Mouse (Mus musculus) regulatory T cell (primary cell): ENCODE data around the gene Ddit4.

Experiments
- in situ Hi-C: fragments of 300-600 bp; cut with MboI, MseI; formaldehyde crosslinking; loops from one replicate; pipeline ENCODE4 v1.15.1; 2025; ENCODE audit warnings: high pct_unique_total_duplicates

The Ddit4 gene

DNA sequence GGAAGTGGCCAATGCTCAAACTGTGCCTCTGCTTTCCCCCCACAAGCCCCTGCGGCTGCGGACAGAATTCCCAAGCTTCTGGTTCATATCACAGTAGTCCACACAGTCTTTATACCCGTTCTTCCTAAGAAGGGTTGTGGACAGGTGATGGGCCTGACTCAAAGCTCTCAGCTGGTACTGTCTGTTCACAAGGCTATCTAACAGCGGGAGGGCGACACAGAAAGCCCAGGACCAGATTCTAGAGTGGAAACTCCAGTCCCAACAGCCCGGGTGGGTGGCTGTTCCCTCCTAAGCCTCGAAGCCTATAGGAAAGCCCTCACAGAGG lies 31.2 kb downstream of the Ddit4 start:
- in situ Hi-C loops: loop anchor here (25.0 kb wide), 1 partner anchor 817 kb away; no protein-coding TSS in a partner anchor

DNA sequence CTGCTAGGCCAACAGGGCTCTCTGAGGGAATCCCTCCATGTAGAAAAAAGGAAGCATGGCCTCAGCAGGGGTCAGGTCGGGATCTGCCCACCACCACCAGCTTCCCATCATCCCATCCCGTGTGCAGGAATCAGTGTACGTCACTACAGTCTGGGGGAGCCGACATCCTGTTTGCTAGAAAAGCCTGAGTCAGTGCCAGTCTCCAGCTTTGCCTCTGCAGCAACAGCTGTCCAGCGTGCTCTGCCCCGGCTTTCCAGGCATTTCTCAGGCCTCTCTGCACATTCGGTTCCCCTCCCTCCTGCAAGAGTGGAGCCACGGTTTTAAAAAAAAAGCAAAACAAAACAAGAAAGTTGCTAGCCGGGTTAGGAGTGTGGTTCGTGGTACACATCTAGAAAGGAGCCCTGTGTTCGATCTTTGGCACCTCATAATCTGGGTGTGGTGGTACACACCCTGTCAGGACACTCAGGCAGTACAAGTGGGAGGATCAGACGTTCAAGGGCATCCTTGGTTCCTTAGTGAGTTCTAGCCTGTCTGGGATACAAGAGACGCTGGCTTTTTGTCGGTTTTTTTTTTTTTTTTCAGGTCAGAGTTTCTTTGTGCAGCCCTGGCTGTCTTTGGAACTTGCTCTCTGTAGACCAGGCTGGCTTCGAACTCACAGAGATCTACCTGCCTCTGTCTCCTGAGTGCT lies 32.0 kb downstream of the Ddit4 start:
- in situ Hi-C loops: loop anchor here (25.0 kb wide), 1 partner anchor 818 kb away; no protein-coding TSS in a partner anchor

DNA sequence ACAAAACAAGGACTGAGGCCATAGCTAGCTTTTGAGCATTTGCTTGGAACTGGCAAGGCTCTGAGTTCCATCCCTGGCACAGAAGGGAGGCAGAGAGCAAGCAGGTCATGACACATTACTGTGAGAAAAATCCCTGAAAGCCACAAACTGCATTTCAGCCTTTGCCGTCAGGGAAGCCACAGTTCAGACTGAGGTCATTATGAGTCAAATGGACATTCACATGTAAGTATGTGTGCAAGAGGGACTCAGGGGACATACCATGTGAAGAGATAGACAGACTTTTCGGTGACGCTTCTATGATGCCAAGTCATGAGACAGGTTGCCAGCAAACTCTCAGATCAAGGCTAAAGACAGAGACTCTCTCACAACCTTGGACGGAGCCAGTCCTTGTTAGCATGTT lies 33.5 kb downstream of the Ddit4 start:
- in situ Hi-C loops: loop anchor here (25.0 kb wide), 1 partner anchor 819 kb away; no protein-coding TSS in a partner anchor

DNA sequence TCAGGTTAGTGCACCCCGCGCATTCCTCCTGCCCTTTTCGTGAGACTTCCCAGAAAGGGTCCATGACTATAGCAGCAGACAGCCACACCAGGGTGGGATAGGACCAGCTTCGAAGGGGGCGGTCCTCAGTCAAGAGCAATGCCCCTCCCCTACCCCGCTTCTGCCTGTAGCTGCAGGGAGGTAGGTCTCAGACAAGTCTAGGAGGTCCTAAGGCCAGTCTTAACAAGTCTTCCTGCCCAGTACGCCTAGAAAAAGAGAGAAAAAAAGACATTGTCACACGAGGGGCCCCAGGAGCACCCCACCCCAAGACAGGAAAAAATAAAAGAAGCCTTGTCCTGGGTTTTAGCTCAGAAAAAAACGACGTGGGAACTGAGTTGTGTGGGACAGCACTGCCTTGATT lies 35.0 kb downstream of the Ddit4 start:
- in situ Hi-C loops: loop anchor here (25.0 kb wide), 1 partner anchor 821 kb away; no protein-coding TSS in a partner anchor

- in situ Hi-C loops: loop anchor here (25.0 kb wide), 1 partner anchor 821 kb away; no protein-coding TSS in a partner anchor
Measured at GRCm38 (mm10) chr10:59916159-59916558, 35.5 kb downstream of the Ddit4 start.

DNA sequence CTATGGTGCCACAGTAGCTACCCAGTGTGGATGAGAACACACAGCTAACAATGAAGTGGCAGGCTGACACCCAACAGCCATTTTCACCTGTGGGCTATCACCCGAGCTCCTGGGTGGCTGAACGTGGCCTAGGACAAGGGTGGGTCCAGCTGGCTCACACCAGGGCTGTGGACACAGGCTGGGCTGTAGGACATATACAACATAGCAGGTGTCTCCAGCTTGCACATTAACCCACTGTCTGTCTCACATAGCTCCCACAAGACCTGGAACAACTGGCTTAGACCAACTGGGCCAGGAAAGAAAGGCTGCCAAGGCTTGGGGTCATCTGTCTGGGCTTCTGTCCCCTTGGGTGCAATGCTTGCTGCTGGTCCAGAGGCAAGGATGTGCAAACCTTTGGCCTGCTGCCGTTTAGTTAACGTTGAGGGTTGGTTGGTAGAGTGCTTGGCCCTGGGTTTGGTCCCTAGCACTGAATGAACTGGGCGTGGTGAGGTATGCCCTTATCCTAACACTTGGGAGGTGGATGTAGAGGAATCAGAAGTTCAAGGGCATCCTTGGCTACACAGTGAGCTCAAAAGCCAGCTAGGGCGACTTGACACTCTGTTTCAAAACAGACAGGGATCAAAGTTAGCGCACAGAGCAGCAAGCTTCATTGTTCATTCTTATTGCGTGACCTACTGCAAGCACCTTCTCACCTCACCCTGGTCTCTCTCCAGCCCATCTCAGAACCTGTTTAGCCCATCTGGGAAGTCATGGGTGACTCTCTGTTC lies 36.3 kb downstream of the Ddit4 start:
- in situ Hi-C loops: loop anchor here (25.0 kb wide), 1 partner anchor 822 kb away; no protein-coding TSS in a partner anchor

DNA sequence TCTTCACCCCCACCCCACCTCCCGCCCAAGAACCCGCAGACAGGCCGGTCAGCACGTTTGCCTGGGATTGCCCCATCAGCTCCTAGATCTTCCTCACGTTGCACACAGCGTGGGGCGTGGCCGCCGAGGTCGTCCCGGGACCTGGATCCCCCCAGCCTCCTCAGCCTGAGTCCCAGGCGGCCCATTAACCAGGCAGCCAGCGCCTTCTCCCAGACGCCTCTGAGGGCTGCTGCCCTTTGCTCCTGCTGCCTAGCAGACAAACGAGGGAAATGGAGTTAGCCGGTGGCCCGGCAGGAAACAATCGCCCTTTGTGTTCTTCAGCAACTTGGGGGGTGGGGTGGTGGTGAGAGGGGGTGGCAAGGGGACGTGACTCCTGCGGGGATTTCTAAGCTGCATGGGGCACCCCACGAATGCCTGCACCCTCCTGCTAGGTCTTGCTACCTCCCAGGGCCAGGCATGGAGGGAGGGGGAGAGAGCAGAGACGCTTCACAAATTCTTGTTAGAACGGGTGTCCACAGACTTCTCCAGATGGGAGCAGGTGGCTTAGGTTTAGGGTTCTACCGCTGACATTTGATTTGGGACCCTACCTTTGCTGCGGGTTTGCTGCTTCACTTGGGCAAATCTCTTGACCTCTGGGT lies 40.0 kb downstream of the Ddit4 start:
- in situ Hi-C loops: loop anchor here (25.0 kb wide), 1 partner anchor 826 kb away; no protein-coding TSS in a partner anchor

DNA sequence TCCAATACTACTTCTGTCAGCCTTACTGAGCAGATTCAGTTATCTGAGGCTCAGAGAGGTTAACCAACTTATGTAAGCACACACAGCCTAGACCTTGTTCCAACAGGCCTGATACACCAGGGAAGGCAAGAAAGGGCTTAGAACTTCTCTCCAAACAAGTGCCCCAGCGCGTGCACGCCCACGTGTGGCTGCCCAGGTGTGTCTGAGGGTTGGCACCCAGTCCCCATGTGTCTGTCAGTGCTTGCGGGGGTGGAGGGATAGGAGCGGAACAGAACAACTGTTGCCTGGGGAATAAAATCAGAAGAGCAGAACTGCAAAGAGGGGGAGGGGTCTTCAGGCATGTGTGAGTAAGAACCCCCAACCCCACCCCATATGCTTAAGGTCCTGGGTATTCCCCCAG lies 40.5 kb downstream of the Ddit4 start:
- in situ Hi-C loops: loop anchor here (25.0 kb wide), 1 partner anchor 826 kb away; no protein-coding TSS in a partner anchor

DNA sequence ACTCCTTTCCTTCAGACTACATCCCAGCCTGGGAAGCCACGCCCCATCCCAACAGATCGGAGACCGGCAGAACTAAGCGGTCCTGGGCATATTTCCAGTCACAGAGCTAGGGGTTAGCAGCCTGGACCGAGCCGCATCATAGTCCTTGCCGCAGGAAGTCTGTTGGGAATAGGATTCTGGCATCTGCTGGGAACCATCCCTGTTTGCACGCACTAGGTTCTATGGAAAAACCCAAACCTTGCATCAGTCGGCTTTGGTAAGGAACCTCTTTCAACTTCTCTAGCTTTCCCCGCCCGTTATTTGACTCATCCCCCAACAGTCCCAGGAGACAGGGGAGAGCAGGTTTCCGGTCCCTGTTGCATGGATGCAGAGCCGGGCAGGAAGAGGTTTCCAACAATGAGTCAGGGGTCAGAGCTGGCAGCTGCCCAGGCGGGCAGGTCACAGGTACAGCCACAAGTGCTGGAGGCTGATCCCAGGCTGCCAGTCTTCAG lies 42.2 kb downstream of the Ddit4 start:
- in situ Hi-C loops: loop anchor here (10.0 to 25.0 kb wide), 2 partner anchors 465 to 828 kb away; no protein-coding TSS in a partner anchor

DNA sequence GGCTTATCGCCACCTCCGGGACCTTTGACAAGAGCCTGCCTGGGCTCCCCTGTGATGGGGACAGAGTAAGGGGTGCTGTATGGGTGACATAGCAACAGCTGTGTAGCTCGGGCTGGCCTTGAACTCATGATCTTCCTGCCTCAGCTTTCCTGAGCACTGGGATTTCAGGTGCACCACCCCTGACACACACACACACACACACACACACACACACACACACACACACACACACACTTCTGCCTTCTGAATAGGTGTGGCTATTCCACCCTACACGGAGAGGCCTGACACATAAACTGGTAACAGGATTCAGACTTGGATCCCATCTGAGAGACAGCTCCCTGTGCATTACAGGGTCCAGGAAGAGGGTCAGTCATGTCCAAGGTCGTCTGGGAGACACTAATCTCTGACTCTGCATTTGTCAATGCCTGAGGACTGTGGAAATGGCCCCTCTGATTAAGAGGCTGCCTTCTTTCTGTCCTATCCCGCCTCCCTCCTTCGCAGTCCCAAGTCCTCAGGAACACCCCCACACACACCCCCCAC lies 42.8 kb downstream of the Ddit4 start:
- in situ Hi-C loops: loop anchor here (10.0 to 25.0 kb wide), 2 partner anchors 466 to 828 kb away; no protein-coding TSS in a partner anchor

DNA sequence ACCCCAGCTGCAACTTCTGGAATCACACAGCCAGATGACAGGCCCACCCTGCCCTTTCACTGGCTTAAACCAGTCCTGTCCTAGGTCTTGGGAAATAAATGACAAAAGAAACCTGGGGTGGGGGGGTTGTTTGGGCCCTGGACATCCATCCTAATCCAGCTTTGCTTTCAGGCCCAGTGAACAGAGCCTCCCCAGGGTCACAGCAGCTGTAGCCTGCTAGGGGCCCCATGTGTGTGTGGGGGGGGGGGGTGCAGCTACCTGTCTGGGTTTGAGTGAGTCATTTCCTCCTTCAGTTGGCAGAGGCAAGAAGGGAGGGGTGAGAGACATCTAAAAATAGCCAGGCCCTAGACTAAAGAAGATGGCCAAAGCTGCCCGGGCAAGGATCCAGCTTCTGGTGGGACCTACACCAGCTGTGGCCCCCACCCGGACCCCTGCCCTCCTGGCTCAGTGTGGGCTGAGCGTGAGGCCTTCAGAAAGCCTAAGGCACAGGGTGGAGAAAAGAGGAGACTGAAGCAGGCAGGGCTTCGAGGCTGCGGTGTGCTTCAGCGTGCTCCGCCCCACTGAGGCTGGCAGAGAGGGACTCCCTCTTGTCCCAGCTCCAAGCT lies 43.8 kb downstream of the Ddit4 start:
- in situ Hi-C loops: loop anchor here (10.0 to 25.0 kb wide), 2 partner anchors 467 to 830 kb away; no protein-coding TSS in a partner anchor

- in situ Hi-C loops: loop anchor here (10.0 to 25.0 kb wide), 2 partner anchors 468 to 830 kb away; no protein-coding TSS in a partner anchor
Measured at GRCm38 (mm10) chr10:59907080-59907609, 44.5 kb downstream of the Ddit4 start.

- in situ Hi-C loops: loop anchor here (5.0 to 25.0 kb wide), 3 partner anchors 49 to 834 kb away; partner anchors contain the start of gene Ddit4
Measured at GRCm38 (mm10) chr10:59903170-59903569, 48.5 kb downstream of the Ddit4 start.

DNA sequence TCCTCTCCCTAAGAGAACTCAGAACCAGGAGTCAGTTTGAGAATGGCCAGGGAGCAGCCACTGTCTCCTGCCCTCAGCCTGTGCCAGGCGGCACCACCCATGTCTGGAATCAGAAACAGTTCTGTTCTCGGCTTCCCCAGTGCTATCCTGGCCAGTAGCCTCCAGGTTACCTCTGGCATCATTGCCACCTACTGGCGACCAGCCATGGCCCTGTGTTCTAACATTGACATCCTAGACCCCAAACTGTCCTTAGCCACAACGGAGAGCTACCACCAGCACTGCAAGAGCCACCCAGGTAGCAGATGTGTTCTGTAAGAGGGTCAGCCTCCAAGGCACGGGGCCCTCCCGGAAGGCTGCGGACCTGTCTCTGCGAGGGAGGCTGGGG lies 49.0 kb downstream of the Ddit4 start:
- in situ Hi-C loops: loop anchor here (5.0 to 25.0 kb wide), 3 partner anchors 50 to 835 kb away; partner anchors contain the start of gene Ddit4

DNA sequence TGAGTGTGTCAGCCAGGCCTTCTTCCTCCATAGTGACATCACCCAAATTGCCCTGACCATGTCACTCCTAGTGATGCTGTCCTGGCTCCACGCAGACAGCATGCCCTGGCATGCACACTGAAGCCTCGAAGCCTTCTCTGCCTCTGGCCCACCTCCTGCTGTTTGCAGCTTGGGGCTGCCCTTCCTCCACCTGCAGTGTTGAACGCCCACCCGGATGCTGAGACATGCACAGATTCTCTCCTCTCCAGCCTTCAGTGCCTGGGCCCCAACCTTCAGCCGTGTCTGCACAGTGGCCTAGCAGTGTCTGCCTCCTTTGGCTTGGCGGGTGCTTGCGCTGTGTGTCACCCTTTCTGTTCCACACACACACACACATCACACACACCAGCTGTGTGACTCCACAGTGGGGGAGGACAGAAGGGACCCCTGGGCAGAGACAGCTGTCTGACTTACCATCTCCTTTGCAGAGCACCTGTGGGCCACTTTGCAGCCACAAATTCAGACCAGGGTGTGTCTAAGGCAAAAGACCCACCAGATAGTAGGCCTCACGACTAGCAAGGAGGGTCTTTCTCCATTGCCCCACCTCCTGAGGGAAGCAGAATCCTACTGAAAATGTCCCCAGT lies 49.5 kb downstream of the Ddit4 start:
- in situ Hi-C loops: loop anchor here (5.0 to 25.0 kb wide), 3 partner anchors 50 to 835 kb away; partner anchors contain the start of gene Ddit4

GRCm38 (mm10) chr10:59901463-59901862 lies 50.2 kb downstream of the Ddit4 start:
- in situ Hi-C loops: loop anchor here (5.0 to 25.0 kb wide), 3 partner anchors 51 to 836 kb away; partner anchors contain the start of gene Ddit4

DNA sequence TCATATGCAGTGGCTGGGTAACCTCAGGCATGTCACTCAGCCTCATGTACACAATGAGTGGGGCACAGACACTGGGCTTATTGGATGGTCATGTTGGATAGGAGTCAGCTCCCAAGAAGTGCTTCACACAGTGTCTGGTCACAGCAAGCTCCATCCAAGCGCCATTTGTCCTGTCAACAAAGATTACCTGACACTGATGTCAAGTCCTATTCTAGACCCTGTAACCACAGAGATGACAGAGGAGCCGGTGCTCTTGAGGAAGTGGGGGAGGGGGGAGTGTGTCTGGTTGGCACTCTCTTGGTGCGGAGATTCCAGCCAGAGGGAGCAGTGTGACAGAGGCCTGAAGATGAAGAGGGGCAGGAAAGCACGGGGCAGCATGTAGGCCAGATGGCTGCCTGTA lies 50.7 kb downstream of the Ddit4 start:
- in situ Hi-C loops: loop anchor here (5.0 to 25.0 kb wide), 3 partner anchors 51 to 836 kb away; partner anchors contain the start of gene Ddit4

- in situ Hi-C loops: loop anchor here (5.0 to 25.0 kb wide), 3 partner anchors 52 to 837 kb away; partner anchors contain the start of gene Ddit4
Measured at GRCm38 (mm10) chr10:59900174-59900435, 51.5 kb downstream of the Ddit4 start.
